Mouse (Mus musculus) CH12.LX (cell line): Measurements from ENCODE around the gene Olfr1221. TPM values are rescaled to one million over a fixed set of nuclear protein-coding genes. Genes with fewer than 3 reads are reported as not detected.

Experiments
- DNase-seq: peaks from one replicate; pipeline ENCODE4 v3.0.0-alpha.2; 2013; ENCODE audit errors: extremely low read depth
- H3K27ac ChIP-seq: 2 replicates; pipeline ENCODE4 v1.5.1; 2012; ENCODE audit warnings: low read depth, mild to moderate bottlenecking, control low read depth, moderate library complexity; ENCODE audit not compliant: insufficient read depth
- H3K27me3 ChIP-seq: replicated peaks from 2 replicates; pipeline ENCODE3; 2012; ENCODE audit warnings: inconsistent platforms
- H3K36me3 ChIP-seq, 2 experiments: replicated peaks in 1 of 2; 2 replicates each; pipeline versions ENCODE3 to v1.6.1; 2012; ENCODE audit warnings: inconsistent platforms in 1 of 2, low read length in 1 of 2, mild to moderate bottlenecking in 1 of 2, mixed read lengths in 1 of 2, moderate library complexity in 1 of 2; ENCODE audit not compliant: control insufficient read depth in 1 of 2, insufficient read depth in 1 of 2
- H3K4me1 ChIP-seq, 2 experiments: 2 replicates each; pipeline ENCODE4 v1.6.1; 2012; ENCODE audit warnings: inconsistent platforms in 1 of 2, moderate library complexity in 1 of 2; ENCODE audit not compliant: insufficient read depth in 2 of 2, control insufficient read depth in 1 of 2
- H3K4me2 ChIP-seq: 2 replicates; pipeline ENCODE4 v1.6.1; 2012; ENCODE audit warnings: low read depth, mild to moderate bottlenecking, control low read depth; ENCODE audit not compliant: poor library complexity, insufficient read depth, severe bottlenecking
- H3K4me3 ChIP-seq, 3 experiments: fragments of 150-350 bp in 1 of 3; sonication (generic) in 1 of 3; replicated peaks in 1 of 3; 2 replicates each; pipeline versions ENCODE3 to v1.5.1; 2011 to 2012; ENCODE audit warnings: low read depth in 2 of 3, low read length in 2 of 3, mild to moderate bottlenecking in 2 of 3, moderate library complexity in 2 of 3, control low read depth in 1 of 3, improper control_type of control experiment in 1 of 3, inconsistent platforms in 1 of 3, mixed read lengths in 1 of 3; ENCODE audit not compliant: poor library complexity in 1 of 3
- H3K79me2 ChIP-seq: replicated peaks from 2 replicates; pipeline ENCODE4 v1.6.1; 2012; ENCODE audit warnings: mild to moderate bottlenecking, moderate library complexity; ENCODE audit not compliant: control insufficient read depth, poor library complexity, insufficient read depth, severe bottlenecking; ENCODE audit errors: extremely low read depth
- H3K9ac ChIP-seq: 2 replicates; pipeline ENCODE4 v1.6.1; 2012; ENCODE audit warnings: low read depth, mild to moderate bottlenecking, control low read depth, moderate library complexity; ENCODE audit not compliant: insufficient read depth
- H3K9me3 ChIP-seq: replicated peaks from 2 replicates; pipeline ENCODE3; 2012; ENCODE audit warnings: low read length, inconsistent platforms, mixed read lengths
- BHLHE40 ChIP-seq: IDR thresholded peaks from 2 replicates; pipeline ENCODE4 v1.6.1; 2011; ENCODE audit warnings: mild to moderate bottlenecking, low read depth, low read length, improper control_type of control experiment
- CHD1 ChIP-seq: IDR thresholded peaks from 2 replicates; pipeline ENCODE4 v1.6.1; 2012; ENCODE audit warnings: low read depth, low read length, improper control_type of control experiment, inconsistent platforms
- CTCF ChIP-seq, 2 experiments: IDR thresholded peaks in 1 of 2; conservative IDR thresholded peaks in 1 of 2; 2 replicates each; pipeline ENCODE4 v1.5.1; 2011 to 2012; ENCODE audit warnings: low read depth in 2 of 2, low read length in 2 of 2, improper control_type of control experiment in 1 of 2, inconsistent platforms in 1 of 2, mild to moderate bottlenecking in 1 of 2, moderate library complexity in 1 of 2
- ELF1 ChIP-seq: IDR thresholded peaks from 2 replicates; pipeline ENCODE4 v1.6.1; 2014; ENCODE audit warnings: low read depth, mild to moderate bottlenecking, inconsistent platforms, low read length, improper control_type of control experiment
- GABPA ChIP-seq: IDR thresholded peaks from 2 replicates; pipeline ENCODE4 v1.6.1; 2012; ENCODE audit warnings: low read depth, low read length, improper control_type of control experiment, inconsistent platforms; ENCODE audit not compliant: insufficient replicate concordance
- JUND ChIP-seq: conservative IDR thresholded peaks from 2 replicates; pipeline ENCODE4 v1.6.1; 2011; ENCODE audit warnings: low read depth, low read length, improper control_type of control experiment
- KAT2A ChIP-seq: IDR thresholded peaks from 2 replicates; pipeline ENCODE4 v1.6.1; 2012; ENCODE audit warnings: low read length, improper control_type of control experiment, inconsistent platforms; ENCODE audit not compliant: insufficient replicate concordance
- NELFE ChIP-seq: IDR thresholded peaks from 2 replicates; pipeline ENCODE4 v1.6.1; 2011; ENCODE audit warnings: low read depth, low read length, improper control_type of control experiment
- PAX5 ChIP-seq: IDR thresholded peaks from 2 replicates; pipeline ENCODE4 v1.6.1; 2012; ENCODE audit warnings: low read length, inconsistent platforms, mixed read lengths
- POLR2AphosphoS2 ChIP-seq: IDR thresholded peaks from 2 replicates; pipeline ENCODE4 v1.6.1; 2011; ENCODE audit warnings: low read depth, low read length, improper control_type of control experiment
- RCOR1 ChIP-seq: conservative IDR thresholded peaks from 2 replicates; pipeline ENCODE4 v1.6.1; 2012; ENCODE audit warnings: low read depth, mild to moderate bottlenecking, inconsistent platforms, low read length, improper control_type of control experiment
- SMC3 ChIP-seq: IDR thresholded peaks from 2 replicates; pipeline ENCODE4 v1.6.1; 2011; ENCODE audit warnings: low read depth, low read length, improper control_type of control experiment
- TBP ChIP-seq: conservative IDR thresholded peaks from 2 replicates; pipeline ENCODE4 v1.6.1; 2011; ENCODE audit warnings: low read depth, low read length, improper control_type of control experiment
- TCF12 ChIP-seq: IDR thresholded peaks from 2 replicates; pipeline ENCODE4 v1.6.1; 2014; ENCODE audit warnings: low read depth, mild to moderate bottlenecking, inconsistent platforms, low read length, improper control_type of control experiment
- ZMIZ1 ChIP-seq: IDR thresholded peaks from 2 replicates; pipeline ENCODE4 v1.6.1; 2012; ENCODE audit warnings: low read depth, mild to moderate bottlenecking, inconsistent platforms, low read length, improper control_type of control experiment
- ZNF384 ChIP-seq: IDR thresholded peaks from 2 replicates; pipeline ENCODE4 v1.6.1; 2012; ENCODE audit warnings: low read depth, low read length, improper control_type of control experiment, inconsistent platforms
- dilution Hi-C: fragments of 300-500 bp; cut with MboI; formaldehyde crosslinking; loops from 2 replicates; pipeline ENCODE4 v1.14.3; 2020; ENCODE audit warnings: low sequenced_read_pairs; ENCODE audit not compliant: extremely low pct_unique_long_range_greater_than_20kb, extremely low pct_ligation_motif_present
- in situ Hi-C: fragments of 300-500 bp; cut with MboI; formaldehyde crosslinking; loops from 3 replicates; pipeline ENCODE4 v1.14.3; 2019; ENCODE audit warnings: low sequenced_read_pairs, low pct_ligation_motif_present, low pct_unique_long_range_greater_than_20kb, mixed read lengths
- polyA plus RNA-seq: library from polyadenylated mRNA; unstranded; fragments of >175 nt; gene quantifications from 2 replicates; pipeline ENCODE4 v1.2.1, GENCODE M21; 2012; ENCODE audit warnings: low read depth; ENCODE audit not compliant: insufficient read length
- total RNA-seq, 2 experiments: library from RNA; depleted of rRNA; stranded (reverse); fragments of 300-350 nt in 1 of 2; fragments of >200 nt in 1 of 2; gene quantifications; 2 replicates each; pipeline ENCODE4 v1.2.3; 2012 to 2014

The Olfr1221 gene
- total and polyA plus RNA-seq, 3 experiments, result not detected

GRCm38 (mm10) chr2:89083413-89083812 lies 33.7 kb downstream of the Olfr1221 start, which contains the start of gene Olfr1219:
Gene Olfr1219, minus strand, starts transcription at chr2:89083513.
- no peaks in the 10 kb centered on the region for H3K79me2 ChIP-seq
- H3K27ac ChIP-seq, result no peak within 1 kb of the TSS
- TF ChIP-seq CTCF (conservative IDR thresholded peaks at IDR 0.05 in 1 of 2, IDR thresholded peaks at IDR 0.05 in 1 of 2; ENCODE audit: low read depth in 2 of 2, low read length in 2 of 2), result no peak
- TF ChIP-seq SMC3, result no peak
- no peak for TF ChIP-seq GABPA
- TF ChIP-seq CHD1, result no peak
- no peak for TF ChIP-seq TCF12
- TF ChIP-seq ELF1, result no peak
- TF ChIP-seq RCOR1, result no peak
- no peak for TF ChIP-seq BHLHE40
- no peak for TF ChIP-seq NELFE
- TF ChIP-seq PAX5, result no peak
- no peak for TF ChIP-seq TBP
- H3K9ac ChIP-seq, result no peak within 1 kb of the TSS
- no peaks in the 10 kb centered on the region for H3K4me1 ChIP-seq
- H3K36me3 ChIP-seq, result no peaks in the 10 kb centered on the region
- H3K4me3 ChIP-seq, result no peak within 1 kb of the TSS
- DNase-seq, result no peak
- dilution Hi-C loops, result no loop called here
- H3K9me3 ChIP-seq, result peaks cover 10% of the 10 kb centered on the region
- in situ Hi-C loops, result no loop called here
- H3K27me3 ChIP-seq, result no peaks in the 10 kb centered on the region
- no peak within 1 kb of the TSS for H3K4me2 ChIP-seq

- H3K9ac ChIP-seq, result no peak overlapping the region
- H3K27me3 ChIP-seq, result no peaks in the 10 kb centered on the region
- no peak for DNase-seq
- peaks cover 11% of the 10 kb centered on the region for H3K9me3 ChIP-seq
- dilution Hi-C loops (no loop called here), in situ Hi-C loops (no loop called here)
- no peak overlapping the region for H3K4me2 ChIP-seq
- no peak overlapping the region for H3K27ac ChIP-seq
- TF ChIP-seq ZMIZ1 (no peak), ZNF384 (no peak)
- no peaks in the 10 kb centered on the region for H3K79me2 ChIP-seq
- no peak overlapping the region for H3K4me3 ChIP-seq
- H3K4me1 ChIP-seq, result no peaks in the 10 kb centered on the region
- no peaks in the 10 kb centered on the region for H3K36me3 ChIP-seq
Measured at GRCm38 (mm10) chr2:89081487-89081886, 35.6 kb downstream of the Olfr1221 start.

GRCm38 (mm10) chr2:89061087-89061486 lies 56.0 kb downstream of the Olfr1221 start, which contains the start of gene Olfr1218:
Gene Olfr1218, minus strand, starts transcription at chr2:89061187.
- no peak within 1 kb of the TSS for H3K4me3 ChIP-seq
- no peak within 1 kb of the TSS for H3K4me2 ChIP-seq
- in situ Hi-C loops, result no loop called here
- DNase-seq, result no peak
- no peaks in the 10 kb centered on the region for H3K27me3 ChIP-seq
- dilution Hi-C loops, result no loop called here
- H3K36me3 ChIP-seq, result no peaks in the 10 kb centered on the region
- H3K9ac ChIP-seq, result no peak within 1 kb of the TSS
- TF ChIP-seq RCOR1, result no peak
- TF ChIP-seq TCF12, result no peak
- TF ChIP-seq KAT2A, result no peak
- no peak for TF ChIP-seq POLR2AphosphoS2
- no peak for TF ChIP-seq JUND
- TF ChIP-seq, all 38 proteins: peak for 0
- Histone ChIP-seq H3K4me1 (no peaks in the 10 kb centered on the region), H3K27ac (no peak within 1 kb of the TSS), H3K79me2 (no peaks in the 10 kb centered on the region), H3K9me3 (peaks cover 1% of the 10 kb centered on the region)

Other genes with a start within 250 kb of the Olfr1221 start
Only the 20 nearest of the 24 such genes appear.
- gene Olfr1209, start 202.1 kb downstream of the Olfr1221 start, total RNA-seq (2012; rRNA removed), result not detected in 2 replicates
- not detected in 2 replicates for gene Olfr1209, start 202.1 kb downstream of the Olfr1221 start, total RNA-seq (2014; rRNA removed)
- gene Olfr1209, start 202.1 kb downstream of the Olfr1221 start, polyA plus RNA-seq, result not detected in 2 replicates
- gene Olfr1211, start 179.2 kb downstream of the Olfr1221 start, total RNA-seq (2012; rRNA removed), result not detected in 2 replicates
- gene Olfr1211, start 179.2 kb downstream of the Olfr1221 start, total RNA-seq (2014; rRNA removed), result not detected in 2 replicates
- not detected in 2 replicates for gene Olfr1211, start 179.2 kb downstream of the Olfr1221 start, polyA plus RNA-seq
- gene Olfr1212, start 163.3 kb downstream of the Olfr1221 start, total RNA-seq (2012; rRNA removed), result not detected in 2 replicates
- gene Olfr1212, start 163.3 kb downstream of the Olfr1221 start, total RNA-seq (2014; rRNA removed), result not detected in 2 replicates
- gene Olfr1212, start 163.3 kb downstream of the Olfr1221 start, polyA plus RNA-seq, result not detected in 2 replicates
- not detected in 2 replicates for gene Gm13762, start 137.0 kb downstream of the Olfr1221 start, total RNA-seq (2012; rRNA removed)
- gene Gm13762, start 137.0 kb downstream of the Olfr1221 start, total RNA-seq (2014; rRNA removed), result not detected in 2 replicates
- gene Gm13762, start 137.0 kb downstream of the Olfr1221 start, polyA plus RNA-seq, result not detected in 2 replicates
- not detected in 2 replicates for gene Olfr1214, start 124.6 kb downstream of the Olfr1221 start, total RNA-seq (2012; rRNA removed)
- not detected in 2 replicates for gene Olfr1214, start 124.6 kb downstream of the Olfr1221 start, total RNA-seq (2014; rRNA removed)
- gene Olfr1214, start 124.6 kb downstream of the Olfr1221 start, polyA plus RNA-seq, result not detected in 2 replicates
- gene Olfr1215, start 110.3 kb downstream of the Olfr1221 start, total RNA-seq (2012; rRNA removed), result not detected in 2 replicates
- gene Olfr1215, start 110.3 kb downstream of the Olfr1221 start, total RNA-seq (2014; rRNA removed), result not detected in 2 replicates
- gene Olfr1215, start 110.3 kb downstream of the Olfr1221 start, polyA plus RNA-seq, result not detected in 2 replicates
- not detected in 2 replicates for gene Olfr1216, start 98.9 kb downstream of the Olfr1221 start, total RNA-seq (2012; rRNA removed)
- gene Olfr1216, start 98.9 kb downstream of the Olfr1221 start, total RNA-seq (2014; rRNA removed), result not detected in 2 replicates
- not detected in 2 replicates for gene Olfr1216, start 98.9 kb downstream of the Olfr1221 start, polyA plus RNA-seq
- gene Olfr1217, start 85.2 kb downstream of the Olfr1221 start, total RNA-seq (2012; rRNA removed), result not detected in 2 replicates
- not detected in 2 replicates for gene Olfr1217, start 85.2 kb downstream of the Olfr1221 start, total RNA-seq (2014; rRNA removed)
- not detected in 2 replicates for gene Olfr1217, start 85.2 kb downstream of the Olfr1221 start, polyA plus RNA-seq
- not detected in 2 replicates for gene Olfr1218, start 56.1 kb downstream of the Olfr1221 start, total RNA-seq (2012; rRNA removed)
- gene Olfr1218, start 56.1 kb downstream of the Olfr1221 start, total RNA-seq (2014; rRNA removed), result not detected in 2 replicates
- not detected in 2 replicates for gene Olfr1218, start 56.1 kb downstream of the Olfr1221 start, polyA plus RNA-seq
- gene Olfr1219, start 33.8 kb downstream of the Olfr1221 start, total RNA-seq (2012; rRNA removed), result not detected in 2 replicates
- not detected in 2 replicates for gene Olfr1219, start 33.8 kb downstream of the Olfr1221 start, total RNA-seq (2014; rRNA removed)
- gene Olfr1219, start 33.8 kb downstream of the Olfr1221 start, polyA plus RNA-seq, result not detected in 2 replicates
- not detected in 2 replicates for gene Olfr1220, start 10.4 kb downstream of the Olfr1221 start, total RNA-seq (2012; rRNA removed)
- gene Olfr1220, start 10.4 kb downstream of the Olfr1221 start, total RNA-seq (2014; rRNA removed), result not detected in 2 replicates
- gene Olfr1220, start 10.4 kb downstream of the Olfr1221 start, polyA plus RNA-seq, result not detected in 2 replicates
- not detected in 2 replicates for gene Olfr1222, start 15.8 kb upstream of the Olfr1221 start, total RNA-seq (2012; rRNA removed)
- gene Olfr1222, start 15.8 kb upstream of the Olfr1221 start, total RNA-seq (2014; rRNA removed), result not detected in 2 replicates
- not detected in 2 replicates for gene Olfr1222, start 15.8 kb upstream of the Olfr1221 start, polyA plus RNA-seq
- not detected in 2 replicates for gene Olfr1223, start 34.3 kb upstream of the Olfr1221 start, total RNA-seq (2012; rRNA removed)
- gene Olfr1223, start 34.3 kb upstream of the Olfr1221 start, total RNA-seq (2014; rRNA removed), result not detected in 2 replicates
- gene Olfr1223, start 34.3 kb upstream of the Olfr1221 start, polyA plus RNA-seq, result not detected in 2 replicates
- gene Olfr1224-ps1, start 46.8 kb upstream of the Olfr1221 start, total RNA-seq (2012; rRNA removed), result not detected in 2 replicates
- not detected in 2 replicates for gene Olfr1224-ps1, start 46.8 kb upstream of the Olfr1221 start, total RNA-seq (2014; rRNA removed)
- not detected in 2 replicates for gene Olfr1224-ps1, start 46.8 kb upstream of the Olfr1221 start, polyA plus RNA-seq
- gene Olfr1225, start 57.4 kb upstream of the Olfr1221 start, total RNA-seq (2012; rRNA removed), result not detected in 2 replicates
- gene Olfr1225, start 57.4 kb upstream of the Olfr1221 start, total RNA-seq (2014; rRNA removed), result not detected in 2 replicates
- gene Olfr1225, start 57.4 kb upstream of the Olfr1221 start, polyA plus RNA-seq, result not detected in 2 replicates
- gene Olfr1226, start 82.8 kb upstream of the Olfr1221 start, total RNA-seq (2012; rRNA removed), result not detected in 2 replicates
- not detected in 2 replicates for gene Olfr1226, start 82.8 kb upstream of the Olfr1221 start, total RNA-seq (2014; rRNA removed)
- gene Olfr1226, start 82.8 kb upstream of the Olfr1221 start, polyA plus RNA-seq, result not detected in 2 replicates
- not detected in 2 replicates for gene Olfr1228, start 136.8 kb upstream of the Olfr1221 start, total RNA-seq (2012; rRNA removed)
- not detected in 2 replicates for gene Olfr1228, start 136.8 kb upstream of the Olfr1221 start, total RNA-seq (2014; rRNA removed)
- not detected in 2 replicates for gene Olfr1228, start 136.8 kb upstream of the Olfr1221 start, polyA plus RNA-seq
- not detected in 2 replicates for gene Olfr1229, start 170.7 kb upstream of the Olfr1221 start, total RNA-seq (2012; rRNA removed)
- not detected in 2 replicates for gene Olfr1229, start 170.7 kb upstream of the Olfr1221 start, total RNA-seq (2014; rRNA removed)
- gene Olfr1229, start 170.7 kb upstream of the Olfr1221 start, polyA plus RNA-seq, result not detected in 2 replicates
- not detected in 2 replicates for gene Olfr1230, start 180.0 kb upstream of the Olfr1221 start, total RNA-seq (2012; rRNA removed)
- gene Olfr1230, start 180.0 kb upstream of the Olfr1221 start, total RNA-seq (2014; rRNA removed), result not detected in 2 replicates
- not detected in 2 replicates for gene Olfr1230, start 180.0 kb upstream of the Olfr1221 start, polyA plus RNA-seq
- not detected in 2 replicates for gene Olfr1231, start 189.8 kb upstream of the Olfr1221 start, total RNA-seq (2012; rRNA removed)
- gene Olfr1231, start 189.8 kb upstream of the Olfr1221 start, total RNA-seq (2014; rRNA removed), result not detected in 2 replicates
- gene Olfr1231, start 189.8 kb upstream of the Olfr1221 start, polyA plus RNA-seq, result not detected in 2 replicates